Mouse (Mus musculus): ENCODE measurements around the gene Gm20716. TPM values are rescaled to one million over a fixed set of nuclear protein-coding genes. Genes with fewer than 3 reads are reported as not detected.

Gm20716 gene
- total RNA-seq, 2 experiments from 2014 or later, result 21.0 to 24.2 TPM

Small RNAs within 50 kb of the gene (microRNA-seq; reads per million reads assigned to microRNA genes)
- gene Gm24561, result 0 reads per million in 2 experiments

Other genes starting within 250 kb of the Gm20716 start
- under 1 TPM; 0.91 to 0.97 TPM for gene Ripor3, start 219.7 kb downstream of the Gm20716 start, total RNA-seq (2021)
- gene Pard6b, start 149.4 kb downstream of the Gm20716 start, total RNA-seq (2021), result 1 to 10 TPM; 3.4 to 4.9 TPM
- gene Adnp, start 23.3 kb downstream of the Gm20716 start, total RNA-seq (2021), result 10 to 100 TPM; 47.0 to 53.1 TPM
- gene Dpm1, start 227 bp upstream of the Gm20716 start, total RNA-seq (2021), result 10 to 100 TPM; 59.4 to 64.5 TPM
- gene Mocs3, start 258 bp upstream of the Gm20716 start, total RNA-seq (2021), result 1 to 10 TPM; 6.1 to 7.4 TPM
- gene Kcng1, start 51.4 kb upstream of the Gm20716 start, total RNA-seq (2021), result under 1 TPM; 0.07 to 0.36 TPM